ENCODE assay signal across 8 mouse cellular contexts in the genomic region with DNA sequence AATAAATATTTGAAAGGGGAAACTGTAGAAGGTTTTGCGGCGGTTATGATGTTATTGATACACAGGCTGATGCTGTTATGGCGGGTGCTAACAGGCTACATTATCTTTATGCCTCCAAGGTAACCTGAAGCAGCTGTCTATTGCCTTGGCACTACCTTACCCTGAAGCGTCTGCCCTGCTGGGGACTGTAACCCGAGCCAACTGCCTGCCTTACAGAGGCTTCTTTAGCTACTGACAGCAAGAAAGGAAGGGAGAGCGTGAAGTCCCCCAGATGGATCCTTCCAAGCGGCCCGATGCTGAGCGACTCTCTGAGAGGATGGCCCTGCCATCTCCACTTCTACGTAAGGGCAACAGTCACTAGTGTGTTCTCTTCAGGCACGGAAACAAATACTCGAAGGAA. TPM values are rescaled to one million over a fixed set of nuclear protein-coding genes. Genes with fewer than 3 reads are reported as not detected.
DNase-seq lines count a peak whose midpoint lies in the region; ATAC-seq and TF ChIP-seq lines count a peak whose summit lies in the region.

A gene (plus strand): TSS at position 303 of the 400 bp plus-strand sequence.

- H3K4me1 ChIP-seq in kidney, adult 2 months (ENCODE audit: control insufficient read depth, insufficient read depth, low read length) = no peaks in the 10 kb centered on the region
- H3K4me1 ChIP-seq in forebrain, embryonic 13.5 days = no peaks in the 10 kb centered on the region
- H3K4me1 ChIP-seq in limb, embryonic 12.5 days (replicated peaks) = no peaks in the 10 kb centered on the region
- no peaks in the 10 kb centered on the region for H3K4me1 ChIP-seq in olfactory bulb, adult 2 months (ENCODE audit: control insufficient read depth, insufficient read depth, low read length)

- DNase-seq in kidney, adult 2 months = no peak
- no peak for DNase-seq in kidney, adult 8-10 months
- no peak for DNase-seq in urinary bladder, postnatal 4 days (ENCODE audit: low spot score in 2 of 2)
- no peak for DNase-seq in gastrocnemius, adult 2 months

- H3K4me2 ChIP-seq in forebrain, embryonic 13.5 days = no peak within 1 kb of the TSS
- H3K4me2 ChIP-seq in limb, embryonic 12.5 days = no peak within 1 kb of the TSS

- H3K36me3 ChIP-seq in kidney, adult 2 months (ENCODE audit: control insufficient read depth, insufficient read depth, low read length) = no peaks in the 10 kb centered on the region
- H3K36me3 ChIP-seq in forebrain, embryonic 13.5 days (ENCODE audit: poor library complexity, severe bottlenecking) = no peaks in the 10 kb centered on the region
- H3K36me3 ChIP-seq in limb, embryonic 12.5 days = no peaks in the 10 kb centered on the region

- no peaks in the 10 kb centered on the region for H3K9me3 ChIP-seq in forebrain, embryonic 13.5 days (replicated peaks)
- H3K9me3 ChIP-seq in limb, embryonic 12.5 days = no peaks in the 10 kb centered on the region

- H3K27ac ChIP-seq in kidney, adult 2 months (ENCODE audit: insufficient read depth, low read depth, low read length) = no peak within 1 kb of the TSS
- no peak within 1 kb of the TSS for H3K27ac ChIP-seq in forebrain, embryonic 13.5 days
- no peak within 1 kb of the TSS for H3K27ac ChIP-seq in limb, embryonic 12.5 days
- no peak within 1 kb of the TSS for H3K27ac ChIP-seq in olfactory bulb, adult 2 months (ENCODE audit: insufficient read depth, low read depth, low read length)
- H3K27ac ChIP-seq in gastrocnemius, adult 2 months = no peak within 1 kb of the TSS

- no peak for TF ChIP-seq POLR2A in kidney, adult 2 months (IDR thresholded peaks at IDR 0.05; ENCODE audit: low read depth, low read length)
- TF ChIP-seq POLR2A in olfactory bulb, adult 2 months (IDR thresholded peaks at IDR 0.05; ENCODE audit: insufficient read depth, low read depth, low read length) = no peak

- no peaks in the 10 kb centered on the region for H3K27me3 ChIP-seq in kidney, adult 2 months (replicated peaks; ENCODE audit: control insufficient read depth, insufficient read depth, low read length)
- no peaks in the 10 kb centered on the region for H3K27me3 ChIP-seq in forebrain, embryonic 13.5 days
- no peaks in the 10 kb centered on the region for H3K27me3 ChIP-seq in limb, embryonic 12.5 days

- intact Hi-C loops in gastrocnemius, adult 2 months (cut with DNase I) = no loop called here

- WGBS in kidney, adult 2 months = 62% methylated on average over 12 of the region's 12 CpGs
- 71% methylated on average over 12 of the region's 12 CpGs for WGBS in forebrain, embryonic 13.5 days
- 64% methylated on average over 12 of the region's 12 CpGs for WGBS in limb, embryonic 12.5 days
- WGBS in olfactory bulb, adult 2 months = 80% methylated on average over 12 of the region's 12 CpGs

- H3K4me3 ChIP-seq in kidney, adult 2 months (ENCODE audit: insufficient read depth, low read depth, low read length) = no peak within 1 kb of the TSS
- H3K4me3 ChIP-seq in forebrain, embryonic 13.5 days = no peak within 1 kb of the TSS
- no peak within 1 kb of the TSS for H3K4me3 ChIP-seq in limb, embryonic 12.5 days (replicated peaks)
- H3K4me3 ChIP-seq in olfactory bulb, adult 2 months (ENCODE audit: insufficient read depth, low read depth, low read length) = no peak within 1 kb of the TSS
- no peak within 1 kb of the TSS for H3K4me3 ChIP-seq in gastrocnemius, adult 2 months

- H3K9ac ChIP-seq in forebrain, embryonic 13.5 days = no peak within 1 kb of the TSS
- no peak within 1 kb of the TSS for H3K9ac ChIP-seq in limb, embryonic 12.5 days (replicated peaks)

- no peak for TF ChIP-seq CTCF in kidney, adult 2 months (conservative IDR thresholded peaks at IDR 0.05; ENCODE audit: insufficient read depth, insufficient read length, low read depth, low read length)
- TF ChIP-seq CTCF in olfactory bulb, adult 2 months (IDR thresholded peaks at IDR 0.05; ENCODE audit: insufficient read depth, low read depth, low read length) = no peak
- TF ChIP-seq CTCF in gastrocnemius, adult 2 months (IDR thresholded peaks at IDR 0.05) = no peak

- no peak for ATAC-seq in activated CD4-positive, CD25-positive, alpha-beta regulatory T cell, adult 4 months
- ATAC-seq in forebrain, embryonic 13.5 days = no peak
- ATAC-seq in limb, embryonic 12.5 days (ENCODE audit: insufficient number of reproducible peaks, insufficient read depth, low FRiP score, low TSS enrichment, low read depth) = no peak

RNA-seq across cellular contexts. Expression of the gene that starts here (rescaled TPM):
- polyA plus RNA-seq in kidney, adult 2 months (2012; rRNA removed) = 54.3 and 56.1 TPM in 2 replicates
- polyA plus RNA-seq in activated CD4-positive, CD25-positive, alpha-beta regulatory T cell, adult 4 months (2017; shearing (Covaris generic)) = 100 to 1,000 TPM; 231 to 265 TPM
- polyA plus RNA-seq in forebrain, embryonic 13.5 days (2015; fragmentation: Nextera tagmentation; extraction: Ambion mirVana) = 43.5 and 45.2 TPM in 2 replicates
- 35.4 and 40.4 TPM in 2 replicates for polyA plus RNA-seq in limb, embryonic 12.5 days (2016; fragmentation: Nextera tagmentation; extraction: Ambion mirVana)
- polyA plus RNA-seq in olfactory bulb, adult 2 months (2012; ENCODE audit: insufficient read depth, insufficient read length, low replicate concordance, missing spikeins) = 84.5 TPM in 1 of 2 replicates, not detected in the other
- total RNA-seq in gastrocnemius, adult 2 months (2021) = 1 to 10 TPM; 1.3 to 4.3 TPM
